Mouse (Mus musculus) testis, adult 2 months (tissue): ENCODE data around the gene Rln1. TPM values are rescaled to one million over a fixed set of nuclear protein-coding genes. Genes with fewer than 3 reads are reported as not detected.

Experiments used
- H3K27ac ChIP-seq: fragments of 200-500 bp; 2 replicates; pipeline ENCODE4 v1.5.1; 2012; ENCODE audit warnings: low read depth, low read length; ENCODE audit not compliant: control insufficient read depth, insufficient read depth
- H3K27me3 ChIP-seq: fragments of 200-500 bp; 2 replicates; pipeline ENCODE4 v1.6.1; 2012; ENCODE audit warnings: mild to moderate bottlenecking, low read length, moderate library complexity; ENCODE audit not compliant: control insufficient read depth, insufficient read depth
- H3K36me3 ChIP-seq: fragments of 200-500 bp; 2 replicates; pipeline ENCODE4 v1.6.1; 2012; ENCODE audit warnings: mild to moderate bottlenecking, low read length; ENCODE audit not compliant: control insufficient read depth, insufficient read depth
- H3K4me1 ChIP-seq: fragments of 200-500 bp; 2 replicates; pipeline ENCODE4 v1.6.1; 2012; ENCODE audit warnings: low read length; ENCODE audit not compliant: control insufficient read depth, insufficient read depth
- H3K4me3 ChIP-seq: fragments of 200-500 bp; 2 replicates; pipeline ENCODE4 v1.5.1; 2012; ENCODE audit warnings: low read depth, mild to moderate bottlenecking, low read length, moderate library complexity, mixed read lengths; ENCODE audit not compliant: control insufficient read depth
- CTCF ChIP-seq: fragments of 200-500 bp; IDR thresholded peaks from 2 replicates; pipeline ENCODE4 v1.5.1; 2012; ENCODE audit warnings: low read depth, mild to moderate bottlenecking, inconsistent platforms, low read length, moderate library complexity; ENCODE audit not compliant: control insufficient read depth, insufficient read depth, insufficient replicate concordance
- POLR2A ChIP-seq: fragments of 200-500 bp; IDR thresholded peaks from 2 replicates; pipeline ENCODE4 v1.6.1; 2012; ENCODE audit warnings: low read depth, mild to moderate bottlenecking, inconsistent platforms, low read length, moderate library complexity; ENCODE audit not compliant: control insufficient read depth
- polyA plus RNA-seq: library from polyadenylated mRNA; depleted of rRNA; stranded (reverse); fragments of >200 nt; gene quantifications from 2 replicates; pipeline ENCODE4 v1.2.3, GENCODE M21; 2012

Gene Rln1
- polyA plus RNA-seq, 1 experiment, result not detected

DNA sequence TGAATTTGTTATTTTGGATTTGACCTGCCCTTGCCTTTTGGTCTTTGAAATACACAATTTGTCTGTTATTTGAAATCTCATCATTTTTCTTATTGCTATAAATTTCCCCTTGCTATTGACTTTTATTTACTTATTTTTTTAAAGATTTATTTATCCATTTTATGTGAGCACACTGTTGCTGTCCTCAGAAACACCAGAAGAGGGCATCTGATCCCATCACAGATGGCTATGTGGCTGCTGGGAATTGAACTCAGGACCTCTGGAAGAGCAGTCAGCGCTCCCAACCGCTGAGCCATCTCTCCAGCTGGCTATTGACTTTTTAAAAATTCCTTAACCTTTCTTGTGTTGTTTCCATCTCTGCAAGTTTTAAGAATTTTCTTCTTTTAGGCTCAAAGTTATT is 2.2 kb upstream of the Rln1 start:
- peaks cover 3% of the 10 kb centered on the region; the same call in 1 of the 2 replicates for H3K4me1 ChIP-seq
- no peak for TF ChIP-seq CTCF
- TF ChIP-seq POLR2A, result no peak
- H3K27ac ChIP-seq, result no peak overlapping the region
- H3K4me3 ChIP-seq, result no peak overlapping the region
- no peaks in the 10 kb centered on the region for H3K27me3 ChIP-seq
- no peaks in the 10 kb centered on the region for H3K36me3 ChIP-seq

DNA sequence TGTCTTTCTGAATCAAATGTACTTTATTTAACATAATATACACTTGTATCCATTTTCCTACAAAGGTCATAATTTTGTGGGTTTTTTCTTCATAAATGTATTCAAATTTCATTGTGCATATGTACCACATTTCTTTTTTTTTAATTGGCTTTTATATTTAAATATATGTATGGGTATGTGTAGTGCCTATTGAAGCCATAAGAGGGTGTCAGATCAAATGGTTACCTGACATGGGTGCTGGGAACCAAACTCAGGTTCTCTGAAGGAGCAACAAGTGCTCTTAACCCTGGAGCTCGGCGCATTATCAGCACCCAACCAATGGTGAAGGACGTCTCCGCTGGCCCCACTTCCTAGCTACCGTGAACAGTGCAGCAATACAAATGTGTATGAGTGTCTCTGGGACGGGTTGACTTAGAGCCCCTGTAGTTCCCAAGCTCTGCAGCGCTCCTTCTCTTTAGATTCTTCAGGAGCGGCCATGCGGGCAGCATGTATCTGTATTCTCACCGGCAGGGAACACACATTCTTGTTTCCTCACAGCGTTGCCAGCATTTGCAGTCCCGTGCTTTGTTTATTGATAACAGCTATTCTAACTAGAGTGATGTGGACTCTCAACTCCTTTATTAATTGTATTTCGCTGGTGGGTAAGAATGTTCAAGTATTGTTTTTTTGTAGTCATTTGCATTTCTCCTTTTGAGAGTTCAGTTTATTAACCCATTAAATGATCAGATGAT is 7.5 kb downstream of the Rln1 start:
- H3K27ac ChIP-seq, result no peak overlapping the region
- no peaks in the 10 kb centered on the region for H3K27me3 ChIP-seq
- peaks cover 6% of the 10 kb centered on the region for H3K4me1 ChIP-seq
- no peaks in the 10 kb centered on the region; the same call in 1 of the 2 replicates for H3K36me3 ChIP-seq
- no peak overlapping the region for H3K4me3 ChIP-seq
- TF ChIP-seq POLR2A (no peak), CTCF (no peak)

DNA sequence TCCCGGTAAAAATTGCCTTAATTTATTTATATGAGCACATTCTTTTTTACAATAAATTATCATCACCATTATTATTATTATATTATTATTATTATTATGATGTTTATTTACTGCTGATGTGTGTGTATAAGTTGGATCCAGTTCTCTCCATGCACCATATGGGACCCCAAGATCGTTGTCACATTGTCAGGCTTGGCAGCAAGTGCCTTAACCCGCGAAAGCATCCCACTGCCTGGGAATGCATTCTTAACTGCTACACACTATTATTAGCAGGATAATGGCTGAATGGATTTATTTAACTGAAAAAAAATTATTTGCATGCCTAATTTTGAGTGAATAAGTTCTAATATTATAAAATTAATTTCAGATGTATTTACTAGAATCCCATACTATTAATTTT is 8.1 kb downstream of the Rln1 start:
- H3K4me3 ChIP-seq, result no peak overlapping the region
- H3K27me3 ChIP-seq, result no peaks in the 10 kb centered on the region
- no peak for TF ChIP-seq CTCF
- TF ChIP-seq POLR2A, result no peak
- peaks cover 6% of the 10 kb centered on the region for H3K4me1 ChIP-seq
- H3K27ac ChIP-seq, result no peak overlapping the region
- H3K36me3 ChIP-seq, result no peaks in the 10 kb centered on the region; the same call in 1 of the 2 replicates

DNA sequence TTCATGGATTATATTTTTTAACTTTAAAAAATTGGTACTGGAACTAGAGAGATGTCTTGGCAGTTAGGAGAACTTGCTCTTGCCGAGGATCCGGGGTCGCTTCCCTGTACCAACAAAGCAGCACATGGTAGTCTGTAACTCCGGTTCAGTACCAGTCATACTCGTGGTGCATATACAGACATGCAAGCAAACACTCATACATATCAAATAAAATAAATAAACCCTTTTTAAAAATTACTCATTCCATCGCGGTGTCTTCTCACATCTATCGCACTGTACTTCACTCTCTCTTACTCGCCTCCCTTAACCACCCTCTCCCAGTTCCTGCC is 8.7 kb downstream of the Rln1 start:
- Histone ChIP-seq H3K27ac (no peak overlapping the region), H3K4me3 (no peak overlapping the region), H3K36me3 (no peaks in the 10 kb centered on the region; the same call in 1 of the 2 replicates), H3K4me1 (peaks cover 6% of the 10 kb centered on the region), H3K27me3 (no peaks in the 10 kb centered on the region)
- TF ChIP-seq POLR2A (no peak), CTCF (no peak)

DNA sequence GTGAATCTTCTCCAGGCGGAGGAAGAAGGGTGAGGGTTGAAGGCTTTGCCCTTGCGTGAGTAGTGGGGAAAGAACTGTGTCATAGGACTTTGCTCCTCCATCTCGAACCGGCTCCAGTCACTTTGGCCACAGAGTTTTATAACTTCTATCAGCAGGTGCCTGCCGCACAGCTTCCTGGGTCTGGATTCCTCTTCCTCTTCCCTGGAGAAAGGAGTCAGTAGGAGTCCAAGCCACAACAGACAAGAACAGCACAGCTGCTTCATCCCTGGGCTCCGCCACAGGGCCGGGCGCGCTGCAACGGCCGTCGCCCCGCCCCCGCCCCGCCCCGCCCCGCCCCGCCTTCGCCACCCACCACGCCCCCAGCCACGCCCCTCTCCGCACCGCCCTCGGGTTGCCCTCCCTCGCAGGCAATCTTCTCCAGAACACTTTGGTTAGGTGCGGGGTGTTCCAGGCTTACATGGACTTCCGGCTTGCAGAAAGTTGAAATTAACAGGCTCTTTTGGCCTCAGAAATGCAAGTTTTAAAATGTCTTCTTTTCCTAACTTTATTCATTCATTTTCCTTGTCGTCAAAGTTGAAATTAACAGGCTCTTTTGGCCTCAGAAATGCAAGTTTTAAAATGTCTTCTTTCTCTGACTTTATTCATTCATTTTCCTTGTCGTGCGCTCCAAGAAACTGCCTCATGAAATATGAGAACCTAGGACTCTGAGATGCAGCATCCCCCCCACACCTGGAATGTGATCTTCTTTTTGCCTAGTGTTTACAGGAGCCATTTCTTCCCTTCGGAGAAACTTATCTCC is 9.2 kb downstream of the Rln1 start, which contains the start of gene Insl6:
TSS of gene Insl6 (minus strand) at position 304 of the 799 bp plus-strand sequence.
- Histone ChIP-seq H3K4me1 (peaks cover 6% of the 10 kb centered on the region), H3K4me3 (peak within 1 kb of the TSS; percentile 80), H3K36me3 (no peaks in the 10 kb centered on the region; the same call in 1 of the 2 replicates), H3K27me3 (no peaks in the 10 kb centered on the region), H3K27ac (peak within 1 kb of the TSS; percentile 59)
- TF ChIP-seq CTCF (no peak), POLR2A (peak; percentile 63)

DNA sequence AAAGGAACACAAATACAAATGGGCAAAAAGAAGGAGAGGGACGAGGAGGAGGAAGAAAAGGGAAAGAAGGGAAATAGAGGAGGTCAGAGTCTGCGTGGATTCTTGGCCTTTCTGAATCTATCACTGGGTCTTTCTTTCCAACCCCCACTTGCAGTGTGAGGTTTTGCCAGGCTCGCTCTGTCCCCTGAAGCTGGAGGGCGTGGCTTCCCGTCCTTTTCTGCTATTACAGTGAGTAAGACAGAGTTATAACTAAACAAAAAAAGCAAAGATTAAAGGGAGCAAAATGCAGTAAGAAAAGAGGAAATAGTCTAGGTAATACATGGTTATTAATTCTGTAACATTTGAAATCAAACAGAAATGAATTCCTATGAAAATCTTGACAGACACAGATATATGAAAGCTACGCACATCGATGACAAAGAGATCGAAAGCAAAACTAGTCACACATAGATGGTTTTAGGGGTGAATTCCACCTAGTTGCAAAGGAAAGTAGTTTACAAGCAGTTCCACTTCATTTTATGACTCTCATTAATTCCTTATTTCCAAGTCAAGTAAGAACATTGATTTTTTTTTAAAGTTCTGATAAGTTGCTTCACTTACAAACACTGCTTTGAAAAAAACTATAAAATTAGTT is 10.9 kb downstream of the Rln1 start:
- TF ChIP-seq POLR2A, result no peak
- no peak for TF ChIP-seq CTCF
- H3K27me3 ChIP-seq, result no peaks in the 10 kb centered on the region
- H3K4me1 ChIP-seq, result peaks cover 6% of the 10 kb centered on the region
- H3K27ac ChIP-seq, result no peak overlapping the region
- no peaks in the 10 kb centered on the region; the same call in 1 of the 2 replicates for H3K36me3 ChIP-seq
- peak overlapping the region; percentile 6; the same call in 1 of the 2 replicates for H3K4me3 ChIP-seq

DNA sequence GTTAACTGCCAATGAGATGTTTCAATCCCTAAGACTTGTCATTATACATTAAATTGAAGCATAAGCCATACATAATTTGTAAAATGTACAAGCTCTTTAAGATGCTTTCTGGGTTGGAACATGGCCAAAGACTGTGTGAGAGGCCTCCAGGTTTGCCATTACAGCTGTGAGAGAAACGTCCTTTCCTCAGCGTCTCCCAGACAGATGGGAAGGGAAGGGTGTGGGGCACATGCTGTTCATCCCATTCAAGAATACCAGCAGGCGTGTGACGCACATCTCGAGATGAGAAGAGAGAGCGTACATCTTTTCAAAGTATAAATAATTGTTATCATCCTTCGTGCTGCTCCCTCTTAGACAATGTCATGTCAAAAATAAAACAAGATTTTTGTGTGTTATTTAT is 21.8 kb downstream of the Rln1 start:
- Histone ChIP-seq H3K27me3 (no peaks in the 10 kb centered on the region), H3K4me3 (no peak overlapping the region), H3K36me3 (no peaks in the 10 kb centered on the region), H3K27ac (no peak overlapping the region), H3K4me1 (no peaks in the 10 kb centered on the region)
- TF ChIP-seq POLR2A (no peak), CTCF (no peak)
